Mouse (Mus musculus): ENCODE measurements at regions not wholly inside any gene's neighbourhood (a gene's known extent, or its start where the extent isn't known, plus 50 kb on each side); places are given as distances from the start of the nearest gene placed in this dataset.

GRCm38 (mm10) chr13:84065256-84065898 is 156.7 kb upstream of the Tmem161b start:
- no peaks in the 10 kb centered on the region for H3K9me3 ChIP-seq (replicated peaks; ENCODE audit: control insufficient read depth, low read length, poor library complexity, severe bottlenecking)
- H3K27me3 ChIP-seq (ENCODE audit: control insufficient read depth, insufficient read depth, low read depth, low read length), result no peaks in the 10 kb centered on the region
- H3K4me1 ChIP-seq (ENCODE audit: control insufficient read depth, insufficient read depth, low read length), result peaks cover 34% of the 10 kb centered on the region
- H3K4me3 ChIP-seq (ENCODE audit: low read depth, low read length), result no peak overlapping the region
- peak; percentile 77 for ATAC-seq
- no peaks in the 10 kb centered on the region for H3K36me3 ChIP-seq (ENCODE audit: control insufficient read depth, insufficient read depth, low read length)
- peak overlapping the region; percentile 38 for H3K4me2 ChIP-seq (ENCODE audit: low read length)
- peak overlapping the region; percentile 93 for H3K27ac ChIP-seq (ENCODE audit: low read length)
- WGBS, result 23% methylated on average over 8 of the region's 8 CpGs
- peak overlapping the region; percentile 51 for H3K9ac ChIP-seq (ENCODE audit: low read depth, low read length)

- H3K36me3 ChIP-seq (ENCODE audit: control insufficient read depth, insufficient read depth, low read length), result no peaks in the 10 kb centered on the region
- peak overlapping the region; percentile 44 for H3K9ac ChIP-seq (ENCODE audit: low read depth, low read length)
- ATAC-seq, result peak; percentile 47
- no peaks in the 10 kb centered on the region for H3K27me3 ChIP-seq (ENCODE audit: control insufficient read depth, insufficient read depth, low read depth, low read length)
- WGBS, result 15% methylated on average over 15 of the region's 15 CpGs
- H3K4me1 ChIP-seq (ENCODE audit: control insufficient read depth, insufficient read depth, low read length), result peaks cover 32% of the 10 kb centered on the region
- peak overlapping the region; percentile 45 for H3K4me2 ChIP-seq (ENCODE audit: low read length)
- H3K9me3 ChIP-seq (replicated peaks; ENCODE audit: control insufficient read depth, low read length, poor library complexity, severe bottlenecking), result no peaks in the 10 kb centered on the region
- H3K27ac ChIP-seq (ENCODE audit: low read length), result peak overlapping the region; percentile 93
- no peak overlapping the region for H3K4me3 ChIP-seq (ENCODE audit: low read depth, low read length)
Observed at GRCm38 (mm10) chr13:84066211-84066959, 155.7 kb upstream of the Tmem161b start.

- Histone ChIP-seq H3K4me1 (ENCODE audit: control insufficient read depth, insufficient read depth, low read length) (peaks cover 28% of the 10 kb centered on the region), H3K27ac (ENCODE audit: low read length) (peak overlapping the region; percentile 93), H3K27me3 (ENCODE audit: control insufficient read depth, insufficient read depth, low read depth, low read length) (no peaks in the 10 kb centered on the region), H3K9ac (ENCODE audit: low read depth, low read length) (0 out of 2 replicates have a peak overlapping the region, but pooled peaks have one; percentile 44), H3K9me3 (replicated peaks; ENCODE audit: control insufficient read depth, low read length, poor library complexity, severe bottlenecking) (no peaks in the 10 kb centered on the region), H3K36me3 (ENCODE audit: control insufficient read depth, insufficient read depth, low read length) (no peaks in the 10 kb centered on the region), H3K4me3 (ENCODE audit: low read depth, low read length) (no peak overlapping the region), H3K4me2 (ENCODE audit: low read length) (peak overlapping the region; percentile 16; the same call in 1 of the 2 replicates)
- 20% methylated on average over 4 of the region's 4 CpGs for WGBS
- ATAC-seq, result no peak
Observed at GRCm38 (mm10) chr13:84066960-84067665, 155.0 kb upstream of the Tmem161b start.

- WGBS, result 85% methylated on average over 1 of the region's 1 CpGs
- Histone ChIP-seq H3K9ac (ENCODE audit: low read depth, low read length) (no peak overlapping the region), H3K9me3 (replicated peaks; ENCODE audit: control insufficient read depth, low read length, poor library complexity, severe bottlenecking) (no peaks in the 10 kb centered on the region), H3K27me3 (ENCODE audit: control insufficient read depth, insufficient read depth, low read depth, low read length) (no peaks in the 10 kb centered on the region), H3K27ac (ENCODE audit: low read length) (no peak overlapping the region), H3K36me3 (ENCODE audit: control insufficient read depth, insufficient read depth, low read length) (no peaks in the 10 kb centered on the region), H3K4me1 (ENCODE audit: control insufficient read depth, insufficient read depth, low read length) (peaks cover 27% of the 10 kb centered on the region), H3K4me2 (ENCODE audit: low read length) (no peak overlapping the region), H3K4me3 (ENCODE audit: low read depth, low read length) (no peak overlapping the region)
- no peak for ATAC-seq
Observed at GRCm38 (mm10) chr13:84068365-84068764, 153.7 kb upstream of the Tmem161b start.

MicroRNA genes in the stretch of these regions (microRNA counts, 519-probe panel; counts per million panel counts)
- microRNA mmu-miR-9, result 4,772 counts per million, percentile 100 among the panel's probes with 10 or more counts

Small RNA genes in the stretch of these regions (microRNA-seq; reads per million reads assigned to microRNA genes)
- 2.2 reads per million, percentile 8 among the genes with 10 or more reads in this experiment for gene Mir9-2

Data from midbrain, embryonic 16.5 days (tissue).